Mouse (Mus musculus): ENCODE data around the gene Ift140. TPM values are rescaled to one million over a fixed set of nuclear protein-coding genes. Genes with fewer than 3 reads are reported as not detected.
A peak's percentile ranks its signal among the peaks of the same experiment; 100 is the strongest.

The Ift140 gene
- 18.5 and 20.4 TPM in 2 replicates for polyA plus RNA-seq (2012; rRNA removed)
- 15.3 and 16.4 TPM in 2 replicates for polyA plus RNA-seq (2014; fragmentation: Nextera tagmentation; extraction: Ambion mirVana)

DNA sequence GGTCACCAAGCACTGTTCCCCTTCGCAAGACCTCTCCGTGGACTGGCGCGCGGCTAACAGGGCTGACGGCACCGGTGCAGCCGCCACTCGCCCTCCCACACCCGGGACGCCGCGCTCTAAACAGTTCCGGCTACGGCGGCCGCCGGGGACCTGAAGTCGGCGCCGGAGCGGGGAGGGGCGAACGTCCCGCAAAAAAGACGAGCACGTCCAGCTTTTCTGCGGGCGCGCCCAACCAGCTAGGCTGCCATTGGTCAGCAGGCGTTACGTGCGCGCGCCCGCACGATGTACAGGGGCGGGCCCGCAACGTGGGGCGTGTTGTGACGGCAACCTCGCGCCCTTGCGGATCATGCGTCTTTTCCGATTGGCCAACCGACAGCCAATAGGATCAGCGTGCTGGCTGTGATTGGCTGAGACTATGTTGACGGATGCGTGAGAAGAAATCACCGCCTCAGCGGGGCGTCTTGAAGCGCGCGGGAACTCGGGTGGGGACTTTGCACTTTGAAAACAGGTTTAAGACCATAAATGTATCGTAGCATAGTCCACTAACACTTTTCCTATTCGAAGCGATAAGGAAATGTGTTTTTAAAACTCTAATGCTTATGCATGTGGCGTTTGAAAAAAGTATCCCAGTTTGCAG lies at the start of gene Ift140, which contains the start of gene Cramp1l:
Gene Ift140, plus strand, starts transcription at position 431 of the 637 bp plus-strand sequence.
Gene Cramp1l, minus strand, starts transcription at position 134 of the 637 bp plus-strand sequence.
- ATAC-seq (ENCODE audit: low FRiP score, low read depth) (peak; percentile 98), DNase-seq (ENCODE audit: low spot score) (peak; percentile 100)
- 0 out of 2 replicates have a peak, but pooled peaks have one; percentile 57 for TF ChIP-seq POLR2A (IDR thresholded peaks at IDR 0.05; ENCODE audit: borderline replicate concordance, extremely low read depth, insufficient read depth, insufficient read length)

DNA sequence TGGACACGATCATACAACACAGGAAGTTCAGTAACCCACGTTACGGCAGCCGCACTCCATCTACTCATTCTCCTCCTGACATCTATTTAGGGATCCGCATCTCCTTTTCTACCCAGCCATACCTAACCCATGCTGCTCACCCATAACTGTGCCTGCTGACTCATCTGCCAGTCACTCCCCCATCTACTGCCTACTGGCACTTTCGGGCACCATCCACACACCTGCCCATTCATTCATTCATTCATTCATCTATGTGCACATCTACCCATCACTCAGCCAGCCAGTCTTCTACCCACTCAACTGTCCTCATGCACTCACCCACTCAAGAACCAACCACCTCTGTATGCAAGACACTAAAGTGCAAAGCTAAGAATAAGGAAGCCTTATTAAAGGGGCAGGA lies 28.7 kb upstream of the Ift140 start:
- no peak overlapping the region for H3K4me2 ChIP-seq (replicated peaks; ENCODE audit: low read depth, low read length, severe bottlenecking)
- H3K4me3 ChIP-seq (replicated peaks; ENCODE audit: low read length): no peak overlapping the region
- H3K27ac ChIP-seq (replicated peaks; ENCODE audit: low read depth, low read length): no peak overlapping the region
- TF ChIP-seq POLR2A (IDR thresholded peaks at IDR 0.05; ENCODE audit: borderline replicate concordance, extremely low read depth, insufficient read depth, insufficient read length): no peak
- H3K9me3 ChIP-seq (ENCODE audit: control insufficient read depth, low read length): no peaks in the 10 kb centered on the region
- 96% methylated on average over 6 of the region's 6 CpGs for WGBS
- H3K27me3 ChIP-seq (ENCODE audit: control insufficient read depth, insufficient read depth, low read length): no peaks in the 10 kb centered on the region
- H3K9ac ChIP-seq (ENCODE audit: low read depth, low read length, severe bottlenecking): no peak overlapping the region
- DNase-seq (ENCODE audit: low spot score) (no peak), ATAC-seq (ENCODE audit: low FRiP score, low read depth) (no peak)
- no peaks in the 10 kb centered on the region for H3K4me1 ChIP-seq (ENCODE audit: control insufficient read depth, insufficient read depth, low read length)
- H3K36me3 ChIP-seq (ENCODE audit: control insufficient read depth, insufficient read depth, low read length): peaks cover 92% of the 10 kb centered on the region

More for the DNA sequence above, at the start of gene Ift140, which contains the start of gene Cramp1l:
- Histone ChIP-seq H3K4me2 (replicated peaks; ENCODE audit: low read depth, low read length, severe bottlenecking) (peak within 1 kb of the TSS; percentile 91), H3K9me3 (ENCODE audit: control insufficient read depth, low read length) (no peaks in the 10 kb centered on the region), H3K4me3 (replicated peaks; ENCODE audit: low read length) (peak within 1 kb of the TSS; percentile 98), H3K36me3 (ENCODE audit: control insufficient read depth, insufficient read depth, low read length) (peaks cover 26% of the 10 kb centered on the region), H3K27ac (replicated peaks; ENCODE audit: low read depth, low read length) (peak within 1 kb of the TSS; percentile 74), H3K9ac (ENCODE audit: low read depth, low read length, severe bottlenecking) (peak within 1 kb of the TSS; percentile 91), H3K27me3 (ENCODE audit: control insufficient read depth, insufficient read depth, low read length) (no peaks in the 10 kb centered on the region), H3K4me1 (ENCODE audit: control insufficient read depth, insufficient read depth, low read length) (peaks cover 12% of the 10 kb centered on the region)
- under 1% methylated on average over 39 of the region's 62 CpGs for WGBS

GRCm38 (mm10) chr17:24994721-24995120 lies 21.2 kb upstream of the Ift140 start:
- Histone ChIP-seq H3K9me3 (ENCODE audit: control insufficient read depth, low read length) (no peaks in the 10 kb centered on the region), H3K27me3 (ENCODE audit: control insufficient read depth, insufficient read depth, low read length) (no peaks in the 10 kb centered on the region), H3K4me3 (replicated peaks; ENCODE audit: low read length) (no peak overlapping the region), H3K9ac (ENCODE audit: low read depth, low read length, severe bottlenecking) (no peak overlapping the region), H3K4me2 (replicated peaks; ENCODE audit: low read depth, low read length, severe bottlenecking) (no peak overlapping the region), H3K4me1 (ENCODE audit: control insufficient read depth, insufficient read depth, low read length) (no peaks in the 10 kb centered on the region), H3K27ac (replicated peaks; ENCODE audit: low read depth, low read length) (no peak overlapping the region), H3K36me3 (ENCODE audit: control insufficient read depth, insufficient read depth, low read length) (peaks cover 95% of the 10 kb centered on the region)
- no peak for DNase-seq (ENCODE audit: low spot score)
- no peak for TF ChIP-seq POLR2A (IDR thresholded peaks at IDR 0.05; ENCODE audit: borderline replicate concordance, extremely low read depth, insufficient read depth, insufficient read length)
- 87% methylated on average over 6 of the region's 6 CpGs for WGBS
- no peak for ATAC-seq (ENCODE audit: low FRiP score, low read depth)

DNA sequence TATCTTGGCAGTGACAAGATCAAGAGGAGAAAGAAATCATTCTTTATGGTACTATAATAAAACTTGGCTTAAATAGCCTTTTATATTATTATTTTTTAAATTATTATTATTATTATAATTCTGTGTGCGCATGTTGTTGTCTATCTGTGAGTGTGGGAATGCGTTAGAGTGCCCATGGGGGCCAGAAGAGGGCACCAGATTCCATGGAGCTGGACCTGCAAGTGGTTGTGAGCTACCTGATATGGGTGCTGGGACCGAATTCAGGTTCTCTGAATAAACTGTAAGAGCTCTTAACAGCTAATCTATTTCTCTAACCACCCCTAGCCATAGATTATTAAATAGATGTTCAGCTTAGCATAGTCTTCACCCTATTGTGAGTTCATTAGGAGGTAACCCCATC lies 10.8 kb upstream of the Ift140 start:
- Histone ChIP-seq H3K4me1 (ENCODE audit: control insufficient read depth, insufficient read depth, low read length) (no peaks in the 10 kb centered on the region), H3K9ac (ENCODE audit: low read depth, low read length, severe bottlenecking) (no peak overlapping the region), H3K4me3 (replicated peaks; ENCODE audit: low read length) (no peak overlapping the region), H3K4me2 (replicated peaks; ENCODE audit: low read depth, low read length, severe bottlenecking) (no peak overlapping the region), H3K27ac (replicated peaks; ENCODE audit: low read depth, low read length) (no peak overlapping the region), H3K27me3 (ENCODE audit: control insufficient read depth, insufficient read depth, low read length) (no peaks in the 10 kb centered on the region), H3K36me3 (ENCODE audit: control insufficient read depth, insufficient read depth, low read length) (peaks cover 80% of the 10 kb centered on the region), H3K9me3 (ENCODE audit: control insufficient read depth, low read length) (no peaks in the 10 kb centered on the region)
- WGBS: 94% methylated on average over 3 of the region's 3 CpGs
- ATAC-seq (ENCODE audit: low FRiP score, low read depth): no peak
- no peak for TF ChIP-seq POLR2A (IDR thresholded peaks at IDR 0.05; ENCODE audit: borderline replicate concordance, extremely low read depth, insufficient read depth, insufficient read length)
- DNase-seq (ENCODE audit: low spot score): no peak

DNA sequence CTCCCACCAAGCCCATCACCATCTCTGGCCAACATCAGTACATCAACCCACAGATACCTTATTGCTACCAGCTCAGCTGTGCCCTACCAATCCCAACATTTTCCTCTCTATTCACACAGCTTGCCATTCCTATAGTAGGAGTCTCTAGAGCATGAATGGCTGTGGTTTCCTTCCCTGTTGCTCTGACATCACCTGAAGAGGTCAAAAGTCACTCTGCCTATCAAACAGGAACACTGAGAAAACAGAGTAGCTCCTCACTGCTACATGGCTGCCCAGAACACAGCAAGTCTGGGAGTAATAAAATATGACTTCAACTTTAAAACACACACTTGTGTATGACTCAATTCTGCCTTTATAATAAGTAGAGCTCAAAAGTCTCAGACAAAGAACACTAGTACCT lies 8.4 kb upstream of the Ift140 start:
- H3K9me3 ChIP-seq (ENCODE audit: control insufficient read depth, low read length): no peaks in the 10 kb centered on the region
- no peak overlapping the region for H3K4me2 ChIP-seq (replicated peaks; ENCODE audit: low read depth, low read length, severe bottlenecking)
- ATAC-seq (ENCODE audit: low FRiP score, low read depth) (no peak), DNase-seq (ENCODE audit: low spot score) (no peak)
- TF ChIP-seq POLR2A (IDR thresholded peaks at IDR 0.05; ENCODE audit: borderline replicate concordance, extremely low read depth, insufficient read depth, insufficient read length): no peak
- no peaks in the 10 kb centered on the region for H3K4me1 ChIP-seq (ENCODE audit: control insufficient read depth, insufficient read depth, low read length)
- H3K27ac ChIP-seq (replicated peaks; ENCODE audit: low read depth, low read length): no peak overlapping the region
- peaks cover 80% of the 10 kb centered on the region for H3K36me3 ChIP-seq (ENCODE audit: control insufficient read depth, insufficient read depth, low read length)
- no peak overlapping the region for H3K9ac ChIP-seq (ENCODE audit: low read depth, low read length, severe bottlenecking)
- H3K4me3 ChIP-seq (replicated peaks; ENCODE audit: low read length): no peak overlapping the region
- no peaks in the 10 kb centered on the region for H3K27me3 ChIP-seq (ENCODE audit: control insufficient read depth, insufficient read depth, low read length)

Data from limb, embryonic 14.5 days (tissue).